Mouse (Mus musculus): ENCODE measurements around the gene Nrsn2. TPM values are rescaled to one million over a fixed set of nuclear protein-coding genes. Genes with fewer than 3 reads are reported as not detected.

The Nrsn2 gene
- total and polyA plus RNA-seq, 3 experiments = not detected

DNA sequence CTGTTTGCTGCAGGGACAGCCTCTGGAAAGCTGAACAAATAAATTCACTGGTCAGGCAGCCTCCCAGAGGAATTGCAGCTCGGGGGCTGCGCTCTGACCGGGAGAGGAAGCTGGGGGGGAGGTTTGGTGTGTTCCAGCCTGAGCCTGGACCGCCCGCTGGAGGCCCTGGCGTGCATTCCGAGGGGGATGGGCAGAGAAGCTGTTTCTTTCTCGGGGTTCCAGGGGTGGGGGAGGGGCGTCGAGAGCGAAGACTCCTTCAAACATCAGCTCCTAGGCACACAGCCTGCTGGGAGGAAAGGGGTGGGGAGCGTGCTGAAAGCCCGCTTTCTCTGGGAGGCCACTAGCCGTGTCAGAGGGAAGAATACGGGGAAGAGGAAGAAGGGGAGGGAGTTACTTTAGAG is 34.5 kb upstream of the Nrsn2 start:
- no peaks in the 10 kb centered on the region for H3K79me2 ChIP-seq (replicated peaks; ENCODE audit: control insufficient read depth, extremely low read depth, insufficient read depth, poor library complexity, severe bottlenecking)
- DNase-seq (ENCODE audit: extremely low read depth) = no peak
- H3K4me1 ChIP-seq (ENCODE audit: control insufficient read depth in 1 of 2, insufficient read depth in 2 of 2) = peaks cover 3 to 5% of the 10 kb centered on the region in 2 experiments; a peak in 3 of 4 replicates
- H3K36me3 ChIP-seq (replicated peaks in 1 of 2; ENCODE audit: control insufficient read depth in 1 of 2, insufficient read depth in 1 of 2, low read length in 1 of 2) = no peaks in the 10 kb centered on the region
- no peak overlapping the region for H3K27ac ChIP-seq (ENCODE audit: insufficient read depth, low read depth)
- H3K27me3 ChIP-seq (replicated peaks) = peaks cover 27% of the 10 kb centered on the region
- dilution Hi-C loops (cut with MboI; ENCODE audit: extremely low pct_ligation_motif_present, extremely low pct_unique_long_range_greater_than_20kb, low sequenced_read_pairs) (no loop called here), in situ Hi-C loops (cut with MboI; ENCODE audit: low pct_ligation_motif_present, low pct_unique_long_range_greater_than_20kb, low sequenced_read_pairs) (no loop called here)
- H3K9ac ChIP-seq (ENCODE audit: insufficient read depth, low read depth) = no peak overlapping the region
- H3K9me3 ChIP-seq (replicated peaks; ENCODE audit: low read length) = peaks cover 26% of the 10 kb centered on the region
- H3K4me2 ChIP-seq (ENCODE audit: insufficient read depth, low read depth, poor library complexity, severe bottlenecking) = no peak overlapping the region
- no peak overlapping the region for H3K4me3 ChIP-seq (replicated peaks in 1 of 3; ENCODE audit: low read depth in 2 of 3, low read length in 2 of 3, poor library complexity in 1 of 3)
- no peak for TF ChIP-seq ZMIZ1 (IDR thresholded peaks at IDR 0.05; ENCODE audit: low read depth, low read length)
- TF ChIP-seq NRF1 (IDR thresholded peaks at IDR 0.05; ENCODE audit: low read depth, low read length) = no peak
- no peak for TF ChIP-seq ZC3H11A (IDR thresholded peaks at IDR 0.05; ENCODE audit: low read depth, low read length)
- TF ChIP-seq JUN (IDR thresholded peaks at IDR 0.05; ENCODE audit: insufficient read depth, low read depth, low read length) = no peak
- no peak for TF ChIP-seq SMC3 (IDR thresholded peaks at IDR 0.05; ENCODE audit: low read depth, low read length)
- no peak for TF ChIP-seq EP300 (IDR thresholded peaks at IDR 0.05; ENCODE audit: low read length)
- TF ChIP-seq JUND (conservative IDR thresholded peaks at IDR 0.05; ENCODE audit: low read depth, low read length) = no peak
- TF ChIP-seq MAX (IDR thresholded peaks at IDR 0.05; ENCODE audit: low read length) = no peak
- TF ChIP-seq CHD1 (IDR thresholded peaks at IDR 0.05; ENCODE audit: low read depth, low read length) = no peak
- no peak for TF ChIP-seq E2F4 (IDR thresholded peaks at IDR 0.05; ENCODE audit: insufficient replicate concordance, low read depth, low read length)
- TF ChIP-seq CTCF (conservative IDR thresholded peaks at IDR 0.05 in 1 of 2, IDR thresholded peaks at IDR 0.05 in 1 of 2; ENCODE audit: low read depth in 2 of 2, low read length in 2 of 2) = no peak
- TF ChIP-seq KAT2A (IDR thresholded peaks at IDR 0.05; ENCODE audit: insufficient replicate concordance, low read length) = no peak
- TF ChIP-seq TBP (conservative IDR thresholded peaks at IDR 0.05; ENCODE audit: low read depth, low read length) = no peak
- TF ChIP-seq MYC (IDR thresholded peaks at IDR 0.05; ENCODE audit: low read depth, low read length) = no peak

- H3K4me2 ChIP-seq (ENCODE audit: insufficient read depth, low read depth, poor library complexity, severe bottlenecking) = no peak overlapping the region
- no peak overlapping the region for H3K9ac ChIP-seq (ENCODE audit: insufficient read depth, low read depth)
- H3K9me3 ChIP-seq (replicated peaks; ENCODE audit: low read length) = peaks cover 14% of the 10 kb centered on the region
- peaks cover 3 to 9% of the 10 kb centered on the region in 2 experiments; a peak in 3 of 4 replicates for H3K4me1 ChIP-seq (ENCODE audit: control insufficient read depth in 1 of 2, insufficient read depth in 2 of 2)
- dilution Hi-C loops (cut with MboI; ENCODE audit: extremely low pct_ligation_motif_present, extremely low pct_unique_long_range_greater_than_20kb, low sequenced_read_pairs) (no loop called here), in situ Hi-C loops (cut with MboI; ENCODE audit: low pct_ligation_motif_present, low pct_unique_long_range_greater_than_20kb, low sequenced_read_pairs) (no loop called here)
- no peak for DNase-seq (ENCODE audit: extremely low read depth)
- H3K4me3 ChIP-seq (replicated peaks in 1 of 3; ENCODE audit: low read depth in 2 of 3, low read length in 2 of 3, poor library complexity in 1 of 3) = no peak overlapping the region
- peaks cover 34% of the 10 kb centered on the region for H3K27me3 ChIP-seq (replicated peaks)
- TF ChIP-seq JUND (conservative IDR thresholded peaks at IDR 0.05; ENCODE audit: low read depth, low read length) (no peak), UBTF (IDR thresholded peaks at IDR 0.05; ENCODE audit: low read depth, low read length) (no peak), MAZ (IDR thresholded peaks at IDR 0.05; ENCODE audit: low read depth, low read length) (no peak), MEF2A (IDR thresholded peaks at IDR 0.05; ENCODE audit: borderline replicate concordance, low read depth, low read length) (no peak), KAT2A (IDR thresholded peaks at IDR 0.05; ENCODE audit: insufficient replicate concordance, low read length) (no peak), POLR2AphosphoS2 (IDR thresholded peaks at IDR 0.05; ENCODE audit: low read depth, low read length) (no peak), CTCF (conservative IDR thresholded peaks at IDR 0.05 in 1 of 2, IDR thresholded peaks at IDR 0.05 in 1 of 2; ENCODE audit: low read depth in 2 of 2, low read length in 2 of 2) (no peak), USF1 (IDR thresholded peaks at IDR 0.05; ENCODE audit: low read depth, low read length) (no peak), TBP (conservative IDR thresholded peaks at IDR 0.05; ENCODE audit: low read depth, low read length) (no peak), ZC3H11A (IDR thresholded peaks at IDR 0.05; ENCODE audit: low read depth, low read length) (no peak), CHD2 (IDR thresholded peaks at IDR 0.05; ENCODE audit: low read length) (no peak), MAX (IDR thresholded peaks at IDR 0.05; ENCODE audit: low read length) (no peak), TCF12 (IDR thresholded peaks at IDR 0.05; ENCODE audit: low read depth, low read length) (no peak), EP300 (IDR thresholded peaks at IDR 0.05; ENCODE audit: low read length) (no peak), CHD1 (IDR thresholded peaks at IDR 0.05; ENCODE audit: low read depth, low read length) (no peak), PAX5 (IDR thresholded peaks at IDR 0.05; ENCODE audit: low read length) (no peak)
- no peaks in the 10 kb centered on the region for H3K79me2 ChIP-seq (replicated peaks; ENCODE audit: control insufficient read depth, extremely low read depth, insufficient read depth, poor library complexity, severe bottlenecking)
- H3K36me3 ChIP-seq (replicated peaks in 1 of 2; ENCODE audit: control insufficient read depth in 1 of 2, insufficient read depth in 1 of 2, low read length in 1 of 2) = no peaks in the 10 kb centered on the region
- H3K27ac ChIP-seq (ENCODE audit: insufficient read depth, low read depth) = no peak overlapping the region
Measured at GRCm38 (mm10) chr2:152409781-152410180, 33.3 kb upstream of the Nrsn2 start.
